Mouse (Mus musculus) hindbrain, embryonic 11.5 days (tissue): Measurements from ENCODE around the gene Dcun1d5. TPM values are rescaled to one million over a fixed set of nuclear protein-coding genes. Genes with fewer than 3 reads are reported as not detected.

Source experiments
- ATAC-seq: fragments of 200-750 bp; cut with Nextera tagmentation; 2 replicates; pipeline ENCODE4 v1.8.0; 2017; ENCODE audit warnings: mild to moderate bottlenecking, moderate TSS enrichment, moderate library complexity; ENCODE audit not compliant: low FRiP score
- DNase-seq: peaks from one replicate; pipeline ENCODE4 v3.0.0-alpha.2; 2015; ENCODE audit warnings: low spot score
- H3K27ac ChIP-seq: fragments of 300-500 bp; sonication (generic); 2 replicates; pipeline ENCODE4 v1.5.1; 2014; ENCODE audit warnings: mild to moderate bottlenecking, low read depth, low read length
- H3K27me3 ChIP-seq: fragments of 300-500 bp; sonication (generic); 2 replicates; pipeline ENCODE4 v1.6.1; 2014; ENCODE audit warnings: mild to moderate bottlenecking, low read length, moderate library complexity, mixed read lengths; ENCODE audit not compliant: control insufficient read depth, insufficient read depth
- H3K36me3 ChIP-seq: fragments of 300-500 bp; sonication (generic); 2 replicates; pipeline ENCODE4 v1.6.1; 2014; ENCODE audit warnings: mild to moderate bottlenecking, low read length, moderate library complexity, mixed read lengths; ENCODE audit not compliant: control insufficient read depth, insufficient read depth
- H3K4me1 ChIP-seq: fragments of 300-500 bp; sonication (generic); replicated peaks from 2 replicates; pipeline ENCODE4 v1.6.1; 2014; ENCODE audit warnings: low read length, mixed read lengths; ENCODE audit not compliant: control insufficient read depth, insufficient read depth
- H3K4me2 ChIP-seq: fragments of 300-500 bp; sonication (generic); replicated peaks from 2 replicates; pipeline ENCODE4 v1.6.1; 2014; ENCODE audit warnings: mild to moderate bottlenecking, low read depth, low read length
- H3K4me3 ChIP-seq: fragments of 300-500 bp; sonication (generic); 2 replicates; pipeline ENCODE4 v1.5.1; 2014; ENCODE audit warnings: low read depth, low read length
- H3K9ac ChIP-seq: fragments of 300-500 bp; sonication (generic); 2 replicates; pipeline ENCODE4 v1.6.1; 2014; ENCODE audit warnings: low read depth, low read length
- H3K9me3 ChIP-seq: fragments of 300-500 bp; sonication (generic); 2 replicates; pipeline ENCODE4 v1.6.1; 2016; ENCODE audit warnings: low read length; ENCODE audit not compliant: control insufficient read depth
- WGBS: fragments of 180-500 bp; shearing (Covaris S2); extraction: QIAGEN DNeasy Blood & Tissue Kit; methylation state at CpG from one replicate; pipeline ENCODE4 v1.1.7; 2014; 5-methylcytosine and 5-hydroxymethylcytosine counted together
- polyA plus RNA-seq: library from polyadenylated mRNA; unstranded; fragments of >200 nt; fragmentation: Nextera tagmentation; extraction: Ambion mirVana; gene quantifications from 2 replicates; pipeline ENCODE4 v1.2.1, GENCODE M21; 2014

Dcun1d5 gene
- 147 and 150 TPM in 2 replicates for polyA plus RNA-seq

GRCm38 (mm10) chr9:7184172-7184896 is at the start of gene Dcun1d5, which contains the start of gene Dync2h1:
Gene Dcun1d5 (plus strand): TSS chr9:7184520.
Gene Dync2h1 (minus strand): TSS chr9:7184446.
- Histone ChIP-seq H3K4me2 (peak within 1 kb of the TSS; percentile 80), H3K27ac (peak within 1 kb of the TSS; percentile 91), H3K27me3 (no peaks in the 10 kb centered on the region), H3K9ac (peak within 1 kb of the TSS; percentile 92), H3K4me3 (peak within 1 kb of the TSS; percentile 96), H3K9me3 (no peaks in the 10 kb centered on the region), H3K4me1 (no peaks in the 10 kb centered on the region), H3K36me3 (no peaks in the 10 kb centered on the region)
- peak; percentile 93 for DNase-seq
- ATAC-seq: peak; percentile 100
- WGBS: 2% methylated on average over 60 of the region's 62 CpGs

- no peak for DNase-seq
- 94% methylated on average over 2 of the region's 2 CpGs for WGBS
- Histone ChIP-seq H3K36me3 (no peaks in the 10 kb centered on the region), H3K4me1 (no peaks in the 10 kb centered on the region), H3K4me3 (no peak overlapping the region), H3K4me2 (no peak overlapping the region), H3K9me3 (no peaks in the 10 kb centered on the region), H3K27me3 (no peaks in the 10 kb centered on the region), H3K27ac (no peak overlapping the region), H3K9ac (no peak overlapping the region)
- no peak for ATAC-seq
These were observed 29.9 kb upstream of the Dcun1d5 start for GRCm38 (mm10) chr9:7154391-7154790.

GRCm38 (mm10) chr9:7158605-7159004 is 25.7 kb upstream of the Dcun1d5 start:
- H3K9me3 ChIP-seq: no peaks in the 10 kb centered on the region
- H3K4me3 ChIP-seq: no peak overlapping the region
- H3K27me3 ChIP-seq: no peaks in the 10 kb centered on the region
- H3K4me1 ChIP-seq: no peaks in the 10 kb centered on the region
- H3K9ac ChIP-seq: no peak overlapping the region
- H3K36me3 ChIP-seq: no peaks in the 10 kb centered on the region
- H3K4me2 ChIP-seq: no peak overlapping the region
- DNase-seq (no peak), ATAC-seq (no peak)
- 95% methylated on average over 7 of the region's 7 CpGs for WGBS
- H3K27ac ChIP-seq: no peak overlapping the region

GRCm38 (mm10) chr9:7159718-7160117 is 24.6 kb upstream of the Dcun1d5 start:
- no peak overlapping the region for H3K9ac ChIP-seq
- H3K27me3 ChIP-seq: no peaks in the 10 kb centered on the region
- ATAC-seq (no peak), DNase-seq (no peak)
- H3K4me1 ChIP-seq: no peaks in the 10 kb centered on the region
- H3K27ac ChIP-seq: no peak overlapping the region
- WGBS: 82% methylated on average over 3 of the region's 3 CpGs
- H3K4me3 ChIP-seq: no peak overlapping the region
- H3K36me3 ChIP-seq: no peaks in the 10 kb centered on the region
- no peaks in the 10 kb centered on the region for H3K9me3 ChIP-seq
- no peak overlapping the region for H3K4me2 ChIP-seq

- Histone ChIP-seq H3K9me3 (no peaks in the 10 kb centered on the region), H3K27ac (no peak overlapping the region), H3K4me3 (no peak overlapping the region), H3K9ac (no peak overlapping the region), H3K27me3 (no peaks in the 10 kb centered on the region), H3K4me1 (no peaks in the 10 kb centered on the region), H3K4me2 (no peak overlapping the region), H3K36me3 (no peaks in the 10 kb centered on the region)
- WGBS: 81% methylated on average over 5 of the region's 5 CpGs
- ATAC-seq (no peak), DNase-seq (no peak)
These were observed 23.6 kb upstream of the Dcun1d5 start for GRCm38 (mm10) chr9:7160688-7161087.

- WGBS: 93% methylated on average over 6 of the region's 6 CpGs
- Histone ChIP-seq H3K9me3 (no peaks in the 10 kb centered on the region), H3K4me3 (no peak overlapping the region), H3K27ac (no peak overlapping the region), H3K9ac (no peak overlapping the region), H3K4me2 (no peak overlapping the region), H3K27me3 (no peaks in the 10 kb centered on the region), H3K4me1 (no peaks in the 10 kb centered on the region), H3K36me3 (0 out of 2 replicates have a peak, but pooled peaks cover 3% of the 10 kb centered on the region)
- no peak for DNase-seq
- no peak for ATAC-seq
These were observed 16.9 kb upstream of the Dcun1d5 start for GRCm38 (mm10) chr9:7167339-7167998.

- H3K4me2 ChIP-seq: no peak overlapping the region
- H3K27ac ChIP-seq: no peak overlapping the region
- no peaks in the 10 kb centered on the region for H3K36me3 ChIP-seq
- ATAC-seq (no peak), DNase-seq (no peak)
- H3K9ac ChIP-seq: no peak overlapping the region
- 93% methylated on average over 1 of the region's 1 CpGs for WGBS
- H3K27me3 ChIP-seq: no peaks in the 10 kb centered on the region
- 0 out of 2 replicates have a peak, but pooled peaks cover 2% of the 10 kb centered on the region for H3K4me1 ChIP-seq
- no peak overlapping the region for H3K4me3 ChIP-seq
- H3K9me3 ChIP-seq: no peaks in the 10 kb centered on the region
These were observed 10.6 kb upstream of the Dcun1d5 start for GRCm38 (mm10) chr9:7173756-7174155.

- Histone ChIP-seq H3K27me3 (no peaks in the 10 kb centered on the region), H3K36me3 (no peaks in the 10 kb centered on the region), H3K9ac (peak overlapping the region; percentile 69), H3K9me3 (no peaks in the 10 kb centered on the region), H3K4me3 (peak overlapping the region; percentile 51), H3K4me1 (0 out of 2 replicates have a peak, but pooled peaks cover 2% of the 10 kb centered on the region), H3K4me2 (peak overlapping the region; percentile 81), H3K27ac (no peak overlapping the region)
- ATAC-seq (peak; percentile 100), DNase-seq (peak; percentile 93)
- WGBS: 11% methylated on average over 41 of the region's 41 CpGs
These were observed 7.4 kb upstream of the Dcun1d5 start for GRCm38 (mm10) chr9:7176618-7177610.
